Mouse (Mus musculus) liver, postnatal 0 days (tissue): Measurements from ENCODE around the gene Slc39a13.
"Not testable (repeated sequence)": the region's sequence is repeated elsewhere in the genome, so short reads cannot be mapped to it uniquely, and the experiment has no call there.

Source experiments
- CTCF ChIP-seq: sonication (generic); IDR thresholded peaks from 2 replicates; pipeline ENCODE4 v1.5.1; 2016; ENCODE audit warnings: antibody characterized with exemption, low read depth
- EP300 ChIP-seq: IDR thresholded peaks from 2 replicates; pipeline ENCODE4 v1.6.1; 2016; ENCODE audit warnings: antibody characterized with exemption, low read depth, mild to moderate bottlenecking

- not testable (repeated sequence) for TF ChIP-seq CTCF, EP300
Measured at GRCm38 (mm10) chr2:91022266-91022665, 48.0 kb downstream of the Slc39a13 start.
